Mouse (Mus musculus) right cerebral cortex, postnatal 10 days (tissue): ENCODE measurements at regions not wholly inside any gene's neighbourhood (a gene's known extent, or its start where the extent isn't known, plus 50 kb on each side); places are given as distances from the start of the nearest gene placed in this dataset.
A peak's percentile ranks its signal among the peaks of the same experiment; 100 is the strongest.

ENCODE experiments used
- DNase-seq, 2 experiments: peaks; one replicate each; pipeline ENCODE4 v3.0.0; 2021; ENCODE audit warnings: low spot score in 2 of 2

- no peak for DNase-seq
Measured at GRCm38 (mm10) chr14:47795062-47795461, 146.8 kb downstream of the Ktn1 start.

- no peak for DNase-seq
Measured at GRCm38 (mm10) chr14:47798203-47798602, 150.0 kb downstream of the Ktn1 start.

- DNase-seq, result no peak
Measured at GRCm38 (mm10) chr14:47799564-47799963, 151.3 kb downstream of the Ktn1 start.

GRCm38 (mm10) chr14:47805202-47805601 is 157.0 kb downstream of the Ktn1 start:
- no peak for DNase-seq

- no peak for DNase-seq
Measured at GRCm38 (mm10) chr14:47805771-47806535, 157.7 kb downstream of the Ktn1 start.

GRCm38 (mm10) chr14:47808097-47808910 is 160.1 kb downstream of the Ktn1 start:
- no peak for DNase-seq

GRCm38 (mm10) chr14:47818224-47818623 is 170.0 kb downstream of the Ktn1 start:
- DNase-seq, result no peak

GRCm38 (mm10) chr14:47818641-47819040 is 170.4 kb downstream of the Ktn1 start:
- no peak for DNase-seq

GRCm38 (mm10) chr14:47820571-47821143 is 172.4 kb downstream of the Ktn1 start:
- DNase-seq, result peak; percentile 31 to 49

- peak in 1 of 2 experiments; percentile 22 for DNase-seq
Measured at GRCm38 (mm10) chr14:47823182-47823581, 174.9 kb downstream of the Ktn1 start.

GRCm38 (mm10) chr14:47823696-47824095 is 175.4 kb downstream of the Ktn1 start:
- DNase-seq, result no peak

GRCm38 (mm10) chr14:47825446-47825956 is 177.3 kb downstream of the Ktn1 start:
- no peak for DNase-seq

- DNase-seq, result no peak
Measured at GRCm38 (mm10) chr14:47826545-47826944, 178.3 kb downstream of the Ktn1 start.

GRCm38 (mm10) chr14:47827623-47828022 is 179.4 kb downstream of the Ktn1 start:
- DNase-seq, result no peak

- DNase-seq, result no peak
Measured at GRCm38 (mm10) chr14:47833696-47834095, 185.4 kb downstream of the Ktn1 start.

GRCm38 (mm10) chr14:47835408-47835807 is 187.2 kb downstream of the Ktn1 start:
- no peak for DNase-seq

- DNase-seq, result no peak
Measured at GRCm38 (mm10) chr14:47839493-47840215, 191.4 kb downstream of the Ktn1 start.

GRCm38 (mm10) chr14:47844366-47844765 is 196.1 kb downstream of the Ktn1 start:
- DNase-seq, result no peak

GRCm38 (mm10) chr14:47848861-47849260 is 200.6 kb downstream of the Ktn1 start:
- DNase-seq, result no peak

GRCm38 (mm10) chr14:47856280-47856765 is 208.1 kb downstream of the Ktn1 start:
- no peak for DNase-seq

- DNase-seq, result no peak
Measured at GRCm38 (mm10) chr14:47857271-47857670, 209.0 kb downstream of the Ktn1 start.
